Mouse (Mus musculus) stomach, postnatal 0 days (tissue): ENCODE results near the gene Rc3h2.

ENCODE experiments used
- CTCF ChIP-seq: IDR thresholded peaks from 2 replicates; pipeline ENCODE4 v1.5.1; 2016; ENCODE audit warnings: antibody characterized with exemption, low read depth, mild to moderate bottlenecking, moderate library complexity
- EP300 ChIP-seq: optimal IDR thresholded peaks from 2 replicates; pipeline ENCODE3; 2016; ENCODE audit warnings: antibody characterized with exemption

DNA sequence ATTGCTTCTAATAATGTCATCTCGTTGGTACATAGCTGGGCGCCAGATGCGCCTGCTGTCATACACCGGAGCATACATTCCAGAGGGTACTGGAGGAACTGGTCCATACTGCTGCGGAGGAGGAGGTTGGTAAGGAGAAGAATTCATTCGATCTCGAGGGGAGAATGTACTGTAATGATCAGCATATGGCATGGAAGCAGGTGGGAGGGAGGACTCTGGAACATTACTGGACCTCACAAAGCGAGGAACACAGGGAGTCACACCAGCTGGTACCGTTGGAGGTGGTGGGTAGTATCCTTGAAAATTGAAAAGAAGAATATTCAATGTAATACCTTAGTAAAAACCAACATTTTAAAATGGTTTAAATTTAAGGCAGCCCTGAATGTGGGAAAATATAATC, 39.8 kb downstream of the Rc3h2 start:
- TF ChIP-seq CTCF (no peak), EP300 (no peak)
